Mouse (Mus musculus): Measurements from ENCODE around the gene Igfbp2. TPM values are rescaled to one million over a fixed set of nuclear protein-coding genes. Genes with fewer than 3 reads are reported as not detected.

Gene Igfbp2
- polyA plus RNA-seq, 1 experiment: 384 TPM

GRCm38 (mm10) chr1:72874287-72875211, 50.2 kb downstream of the Igfbp2 start, which contains the start of gene Igfbp5:
Gene Igfbp5 (minus strand): TSS chr1:72874884.
- peak; percentile 96 for DNase-seq (ENCODE audit: low read depth)
- no peak for TF ChIP-seq CTCF (IDR thresholded peaks at IDR 0.05; ENCODE audit: borderline replicate concordance, extremely low read depth, insufficient read depth, insufficient read length)
- peak; percentile 31; the same call in 1 of the 2 replicates for TF ChIP-seq POLR2A (IDR thresholded peaks at IDR 0.05; ENCODE audit: borderline replicate concordance, extremely low read depth, insufficient read depth, insufficient read length, poor library complexity, severe bottlenecking)

- no peak for DNase-seq (ENCODE audit: low read depth)
- TF ChIP-seq CTCF (IDR thresholded peaks at IDR 0.05; ENCODE audit: borderline replicate concordance, extremely low read depth, insufficient read depth, insufficient read length): no peak
- no peak for TF ChIP-seq POLR2A (IDR thresholded peaks at IDR 0.05; ENCODE audit: borderline replicate concordance, extremely low read depth, insufficient read depth, insufficient read length, poor library complexity, severe bottlenecking)
Measured at GRCm38 (mm10) chr1:72875708-72876107, 51.4 kb downstream of the Igfbp2 start.

GRCm38 (mm10) chr1:72876111-72876510, 51.8 kb downstream of the Igfbp2 start:
- TF ChIP-seq CTCF (IDR thresholded peaks at IDR 0.05; ENCODE audit: borderline replicate concordance, extremely low read depth, insufficient read depth, insufficient read length) (no peak), POLR2A (IDR thresholded peaks at IDR 0.05; ENCODE audit: borderline replicate concordance, extremely low read depth, insufficient read depth, insufficient read length, poor library complexity, severe bottlenecking) (no peak)

GRCm38 (mm10) chr1:72877892-72878291, 53.6 kb downstream of the Igfbp2 start:
- peak; percentile 80 for DNase-seq (ENCODE audit: low read depth)
- TF ChIP-seq CTCF (IDR thresholded peaks at IDR 0.05; ENCODE audit: borderline replicate concordance, extremely low read depth, insufficient read depth, insufficient read length) (peak; percentile 67; the same call in 1 of the 2 replicates), POLR2A (IDR thresholded peaks at IDR 0.05; ENCODE audit: borderline replicate concordance, extremely low read depth, insufficient read depth, insufficient read length, poor library complexity, severe bottlenecking) (no peak)

More at GRCm38 (mm10) chr1:72876111-72876510, 51.8 kb downstream of the Igfbp2 start:
- peak; percentile 62 for DNase-seq (ENCODE audit: low read depth)

GRCm38 (mm10) chr1:72878473-72879318, 54.4 kb downstream of the Igfbp2 start:
- TF ChIP-seq POLR2A (IDR thresholded peaks at IDR 0.05; ENCODE audit: borderline replicate concordance, extremely low read depth, insufficient read depth, insufficient read length, poor library complexity, severe bottlenecking): no peak
- TF ChIP-seq CTCF (IDR thresholded peaks at IDR 0.05; ENCODE audit: borderline replicate concordance, extremely low read depth, insufficient read depth, insufficient read length): no peak
- DNase-seq (ENCODE audit: low read depth): peak; percentile 36

GRCm38 (mm10) chr1:72879319-72879634, 55.0 kb downstream of the Igfbp2 start:
- TF ChIP-seq POLR2A (IDR thresholded peaks at IDR 0.05; ENCODE audit: borderline replicate concordance, extremely low read depth, insufficient read depth, insufficient read length, poor library complexity, severe bottlenecking) (no peak), CTCF (IDR thresholded peaks at IDR 0.05; ENCODE audit: borderline replicate concordance, extremely low read depth, insufficient read depth, insufficient read length) (0 out of 2 replicates have a peak, but pooled peaks have one; percentile 30)
- DNase-seq (ENCODE audit: low read depth): no peak

- no peak for DNase-seq (ENCODE audit: low read depth)
- TF ChIP-seq POLR2A (IDR thresholded peaks at IDR 0.05; ENCODE audit: borderline replicate concordance, extremely low read depth, insufficient read depth, insufficient read length, poor library complexity, severe bottlenecking): no peak
- TF ChIP-seq CTCF (IDR thresholded peaks at IDR 0.05; ENCODE audit: borderline replicate concordance, extremely low read depth, insufficient read depth, insufficient read length): no peak
Measured at GRCm38 (mm10) chr1:72885111-72885818, 61.0 kb downstream of the Igfbp2 start.

- TF ChIP-seq POLR2A (IDR thresholded peaks at IDR 0.05; ENCODE audit: borderline replicate concordance, extremely low read depth, insufficient read depth, insufficient read length, poor library complexity, severe bottlenecking) (no peak), CTCF (IDR thresholded peaks at IDR 0.05; ENCODE audit: borderline replicate concordance, extremely low read depth, insufficient read depth, insufficient read length) (no peak)
- DNase-seq (ENCODE audit: low read depth): no peak
Measured at GRCm38 (mm10) chr1:72885819-72886169, 61.5 kb downstream of the Igfbp2 start.

- TF ChIP-seq CTCF (IDR thresholded peaks at IDR 0.05; ENCODE audit: borderline replicate concordance, extremely low read depth, insufficient read depth, insufficient read length) (no peak), POLR2A (IDR thresholded peaks at IDR 0.05; ENCODE audit: borderline replicate concordance, extremely low read depth, insufficient read depth, insufficient read length, poor library complexity, severe bottlenecking) (no peak)
- no peak for DNase-seq (ENCODE audit: low read depth)
Measured at GRCm38 (mm10) chr1:72887910-72888309, 63.6 kb downstream of the Igfbp2 start.

- no peak for TF ChIP-seq POLR2A (IDR thresholded peaks at IDR 0.05; ENCODE audit: borderline replicate concordance, extremely low read depth, insufficient read depth, insufficient read length, poor library complexity, severe bottlenecking)
- no peak for TF ChIP-seq CTCF (IDR thresholded peaks at IDR 0.05; ENCODE audit: borderline replicate concordance, extremely low read depth, insufficient read depth, insufficient read length)
Measured at GRCm38 (mm10) chr1:72895821-72896220, 71.5 kb downstream of the Igfbp2 start.

More at GRCm38 (mm10) chr1:72895821-72896220, 71.5 kb downstream of the Igfbp2 start:
- DNase-seq (ENCODE audit: low read depth): no peak

Other genes starting within 250 kb of the Igfbp2 start
- gene Smarcal1, start 241.3 kb upstream of the Igfbp2 start, polyA plus RNA-seq (2012; rRNA removed): 44.9 TPM in 2 replicates
- 0.01 TPM in 1 of 2 replicates, not detected in the other for gene Ankar, start 123.9 kb upstream of the Igfbp2 start, polyA plus RNA-seq (2012; rRNA removed)
- 1,149 and 1,406 TPM in 2 replicates for gene Rpl37a, start 113.2 kb upstream of the Igfbp2 start, polyA plus RNA-seq (2012; rRNA removed)
- 31.0 and 73.8 TPM in 2 replicates for gene Igfbp5, start 50.4 kb downstream of the Igfbp2 start, polyA plus RNA-seq (2012; rRNA removed)
- gene Tnp1, start 191.4 kb downstream of the Igfbp2 start, polyA plus RNA-seq (2012; rRNA removed): not detected in 2 replicates

Measured in brain, embryonic 14.5 days (tissue).